Mouse (Mus musculus) cortical plate, adult 2 months (tissue): ENCODE results near the gene Psmd12.

Source experiments
- CTCF ChIP-seq: fragments of 200-500 bp; IDR thresholded peaks from 2 replicates; pipeline ENCODE4 v1.5.1; 2011; ENCODE audit warnings: mild to moderate bottlenecking, control low read depth, low read length; ENCODE audit not compliant: insufficient read depth; ENCODE audit errors: extremely low read depth
- POLR2A ChIP-seq: fragments of 200-500 bp; IDR thresholded peaks from 2 replicates; pipeline ENCODE4 v1.6.1; 2011; ENCODE audit warnings: mild to moderate bottlenecking, low read length, control low read depth; ENCODE audit not compliant: insufficient read depth; ENCODE audit errors: extremely low read depth

GRCm38 (mm10) chr11:107469523-107470371, 9.5 kb upstream of the Psmd12 start:
- TF ChIP-seq CTCF (no peak), POLR2A (no peak)
